Mouse (Mus musculus) midbrain, embryonic 12.5 days (tissue): ENCODE data around the gene Baiap2l2. TPM values are rescaled to one million over a fixed set of nuclear protein-coding genes. Genes with fewer than 3 reads are reported as not detected.

Experiments used
- polyA plus RNA-seq: library from polyadenylated mRNA; unstranded; fragments of >200 nt; fragmentation: Nextera tagmentation; extraction: Ambion mirVana; gene quantifications from 2 replicates; pipeline ENCODE4 v1.2.1, GENCODE M21; 2016

Gene Baiap2l2
- polyA plus RNA-seq, 1 experiment from 2014 or later: 2.4 TPM

Other genes with a start within 250 kb of the Baiap2l2 start
- gene Galr3, start 243.7 kb downstream of the Baiap2l2 start, polyA plus RNA-seq: not detected in 2 replicates
- 64.0 and 67.5 TPM in 2 replicates for gene Ankrd54, start 222.6 kb downstream of the Baiap2l2 start, polyA plus RNA-seq
- 198 and 202 TPM in 2 replicates for gene Eif3l, start 210.4 kb downstream of the Baiap2l2 start, polyA plus RNA-seq
- 11.4 and 11.5 TPM in 2 replicates for gene Micall1, start 176.6 kb downstream of the Baiap2l2 start, polyA plus RNA-seq
- 314 and 327 TPM in 2 replicates for gene Polr2f, start 144.5 kb downstream of the Baiap2l2 start, polyA plus RNA-seq
- gene 1700088E04Rik, start 144.3 kb downstream of the Baiap2l2 start, polyA plus RNA-seq: 9.7 and 11.9 TPM in 2 replicates
- gene Sox10, start 120.3 kb downstream of the Baiap2l2 start, polyA plus RNA-seq: 0.48 and 1.2 TPM in 2 replicates
- gene Pick1, start 56.4 kb downstream of the Baiap2l2 start, polyA plus RNA-seq: 60.5 and 67.8 TPM in 2 replicates
- gene Gm49486, start 56.1 kb downstream of the Baiap2l2 start, polyA plus RNA-seq: 0.72 and 0.80 TPM in 2 replicates
- 0.24 and 0.50 TPM in 2 replicates for gene Slc16a8, start 30.8 kb downstream of the Baiap2l2 start, polyA plus RNA-seq
- gene Pla2g6, start 42.9 kb upstream of the Baiap2l2 start, polyA plus RNA-seq: 35.4 and 37.1 TPM in 2 replicates
- 0.97 and 1.2 TPM in 2 replicates for gene Maff, start 61.1 kb upstream of the Baiap2l2 start, polyA plus RNA-seq
- 47.1 and 47.9 TPM in 2 replicates for gene Tmem184b, start 118.0 kb upstream of the Baiap2l2 start, polyA plus RNA-seq
- 267 and 291 TPM in 2 replicates for gene Csnk1e, start 170.0 kb upstream of the Baiap2l2 start, polyA plus RNA-seq
- not detected in 2 replicates for gene Kcnj4, start 219.7 kb upstream of the Baiap2l2 start, polyA plus RNA-seq
- 18.2 and 26.6 TPM in 2 replicates for gene Kdelr3, start 230.9 kb upstream of the Baiap2l2 start, polyA plus RNA-seq